Mouse (Mus musculus) urinary bladder, postnatal 4 days (tissue): ENCODE results near the gene Rnasek.
A peak's percentile ranks its signal among the peaks of the same experiment; 100 is the strongest.

Experiments
- DNase-seq, 2 experiments: peaks; one replicate each; pipeline ENCODE4 v3.0.0; 2021 to 2022; ENCODE audit warnings: low spot score in 2 of 2

Rnasek gene

DNA sequence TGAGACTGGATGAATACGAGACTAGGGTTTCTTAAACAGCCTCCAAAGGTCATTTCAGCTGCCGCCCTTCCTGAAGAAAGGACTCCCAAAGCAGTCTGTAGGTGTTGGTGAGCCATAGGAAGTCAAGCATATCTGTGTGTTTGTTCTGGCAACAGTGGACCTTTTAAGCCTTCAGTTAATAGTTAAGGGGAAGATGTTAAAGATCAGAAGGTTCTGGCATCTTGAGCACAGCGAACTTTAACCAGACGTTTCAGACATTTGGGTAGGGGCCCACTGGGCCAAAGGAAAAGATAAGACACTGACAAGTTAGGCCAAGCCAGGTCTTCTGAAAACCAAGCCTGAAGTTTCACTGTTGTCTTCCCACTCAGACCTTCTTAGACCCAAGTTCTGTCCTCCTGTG lies 21.6 kb downstream of the Rnasek start:
- no peak for DNase-seq

DNA sequence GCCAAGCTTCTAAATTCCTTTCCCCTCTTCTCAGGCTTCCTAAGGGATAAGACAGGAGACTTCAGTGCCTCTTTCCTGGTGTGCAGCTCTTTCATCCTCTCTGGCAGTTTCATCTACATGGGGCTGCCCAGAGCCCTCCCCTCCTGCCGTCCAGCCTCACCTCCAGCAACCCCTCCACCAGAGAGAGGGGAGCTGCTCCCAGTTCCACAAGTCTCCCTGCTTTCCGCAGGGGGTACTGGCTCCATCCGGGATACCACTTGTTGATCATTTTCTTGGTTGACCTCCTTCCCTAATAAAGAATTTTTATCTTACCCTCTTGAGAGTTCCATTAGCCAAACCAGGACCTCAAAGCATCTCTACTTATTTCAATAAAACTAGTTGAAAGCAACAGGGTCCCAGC lies 23.5 kb downstream of the Rnasek start:
- DNase-seq = no peak

DNA sequence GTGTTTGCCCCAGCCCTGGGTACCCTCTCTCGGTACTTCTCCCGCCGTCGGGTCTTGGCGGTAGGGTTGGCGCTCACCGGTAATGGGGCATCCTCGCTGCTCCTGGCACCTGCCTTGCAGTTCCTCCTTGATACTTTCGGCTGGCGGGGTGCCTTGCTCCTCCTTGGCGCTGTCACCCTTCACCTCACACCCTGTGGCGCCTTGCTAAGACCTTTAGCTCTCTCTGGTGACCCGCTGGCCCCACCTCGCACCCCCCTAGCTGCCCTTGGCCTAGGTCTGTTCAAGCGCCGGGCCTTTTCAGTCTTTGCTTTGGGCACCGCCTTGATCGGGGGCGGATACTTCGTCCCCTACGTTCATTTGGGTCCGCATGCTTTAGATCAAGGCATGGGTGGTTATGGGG lies 24.3 kb downstream of the Rnasek start:
- no peak for DNase-seq

DNA sequence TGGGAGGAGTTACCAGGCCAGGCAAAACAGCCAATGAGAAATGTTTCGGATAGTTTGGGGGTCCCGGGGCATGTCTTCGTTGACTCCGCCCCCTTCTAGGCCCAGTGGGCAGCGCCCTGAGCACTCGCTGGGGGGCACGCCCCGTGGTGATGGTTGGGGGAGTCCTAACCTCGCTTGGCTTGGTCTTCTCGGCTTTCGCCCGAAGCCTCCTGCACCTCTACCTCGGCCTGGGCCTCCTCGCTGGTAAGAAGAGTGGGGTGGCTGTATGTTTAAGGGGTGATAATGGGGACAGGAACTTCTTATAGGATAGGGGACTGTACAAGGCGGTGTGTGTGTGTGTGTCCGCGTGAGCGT lies 24.8 kb downstream of the Rnasek start:
- no peak for DNase-seq

DNA sequence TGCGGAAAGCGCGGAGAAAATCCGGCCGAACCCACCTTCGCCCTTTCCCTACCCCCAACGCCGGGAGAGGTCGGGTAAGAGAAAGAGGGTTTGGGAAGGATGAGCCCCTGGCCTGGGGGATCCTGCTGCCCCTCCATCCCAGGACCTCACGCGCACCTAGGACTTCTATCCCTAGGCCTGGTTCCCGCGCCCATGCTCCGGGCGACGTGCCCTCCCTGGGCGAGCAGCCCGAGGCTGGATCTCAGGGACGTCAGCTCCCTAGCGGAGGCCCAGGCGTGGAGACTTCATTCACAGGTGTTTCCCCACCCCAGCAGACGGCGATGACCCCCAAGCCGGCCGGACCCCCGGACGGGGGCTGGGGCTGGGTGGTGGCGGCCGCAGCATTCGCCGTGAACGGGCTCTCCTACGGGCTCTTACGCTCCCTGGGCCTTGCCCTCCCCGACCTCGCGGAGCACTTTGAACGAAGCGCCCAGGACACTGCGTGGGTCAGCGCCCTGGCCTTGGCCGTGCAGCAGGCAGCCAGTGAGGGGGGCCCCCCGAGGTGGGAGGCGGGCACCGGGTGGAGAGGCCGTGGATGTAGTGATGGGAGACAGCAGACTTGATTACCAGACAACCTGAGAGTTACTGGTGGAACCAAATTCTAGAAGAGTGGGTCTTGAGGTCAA lies 25.3 kb downstream of the Rnasek start:
- no peak for DNase-seq

DNA sequence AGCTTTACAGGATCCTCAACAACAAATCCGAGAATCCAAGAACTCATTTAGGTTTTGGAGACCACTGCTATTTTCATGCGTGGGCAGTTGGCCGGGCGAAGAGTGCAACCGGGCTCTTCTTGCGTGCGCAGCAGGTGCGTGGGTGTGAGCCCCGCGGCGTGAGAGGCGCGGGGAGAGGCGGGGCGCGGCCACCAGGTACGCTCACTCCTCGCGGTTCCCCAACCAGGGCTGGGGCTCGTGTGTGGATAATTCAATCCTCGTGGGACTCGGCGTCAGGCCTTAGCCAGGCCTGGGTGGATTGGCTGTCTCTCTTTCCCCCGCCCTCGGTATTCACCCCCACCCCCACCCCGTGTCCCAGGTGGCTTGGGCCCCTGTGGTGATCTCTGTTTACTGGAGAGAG lies 25.9 kb downstream of the Rnasek start:
- DNase-seq = no peak

DNA sequence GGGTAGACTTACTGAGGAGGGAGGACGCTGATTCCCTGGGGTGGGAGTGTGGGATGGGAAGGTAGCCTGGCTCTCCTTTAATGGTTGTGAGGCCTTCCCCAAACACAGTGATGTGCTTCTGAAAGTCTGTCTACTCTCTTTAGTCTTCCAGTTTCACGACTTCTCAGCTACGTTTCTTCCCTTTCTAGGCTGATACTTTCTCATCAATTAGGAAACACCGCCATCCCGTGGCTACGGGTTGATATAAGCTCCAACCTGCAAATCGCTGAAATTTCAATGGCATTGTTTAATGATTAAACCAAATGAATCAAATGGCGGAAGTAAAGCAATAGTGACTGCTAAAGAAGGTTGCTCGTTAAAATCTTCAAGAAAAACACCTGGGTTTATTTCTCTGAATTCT lies 26.7 kb downstream of the Rnasek start:
- peak in 1 of 2 experiments; percentile 73 for DNase-seq

DNA sequence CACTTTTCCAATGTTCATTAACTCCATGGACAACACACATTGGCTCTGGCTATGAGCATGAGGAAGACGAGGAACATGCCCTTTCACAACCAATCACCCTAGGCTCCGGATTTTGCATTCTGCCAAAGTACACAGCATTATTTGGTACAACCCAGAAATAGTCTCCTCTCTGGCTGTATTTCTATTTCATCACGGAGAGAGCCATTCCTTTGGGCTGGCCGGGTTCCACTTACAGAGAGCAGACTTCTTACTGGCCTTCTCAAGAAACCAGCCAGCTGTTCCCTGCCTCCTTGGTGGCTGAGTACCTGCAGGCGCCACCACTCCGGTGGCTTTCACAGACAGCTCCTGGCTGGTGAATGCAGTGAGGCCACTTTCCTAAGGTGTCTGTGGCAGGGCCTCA lies 27.2 kb downstream of the Rnasek start, which contains the start of gene Slc16a11:
Gene Slc16a11 (plus strand): TSS at position 330 of the 400 bp plus-strand sequence.
- DNase-seq = no peak

DNA sequence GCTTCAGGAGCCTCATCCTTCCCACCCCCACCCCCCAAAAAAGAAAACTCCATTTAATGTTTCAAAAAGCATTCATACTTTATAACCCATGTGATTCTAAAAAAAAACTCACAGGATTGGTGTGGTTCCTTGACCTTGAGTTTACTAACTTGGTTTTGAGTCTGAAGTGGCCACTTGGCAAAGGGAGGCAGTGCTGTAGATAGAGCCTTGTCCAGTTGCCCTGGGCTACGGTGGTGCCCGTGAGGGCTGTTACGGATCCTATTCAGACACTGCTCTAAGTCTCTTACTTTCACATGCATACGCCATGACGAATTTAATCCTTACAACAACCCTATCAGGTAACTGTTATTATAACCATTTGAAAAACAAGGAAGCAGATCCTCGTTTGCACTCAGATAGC lies 27.7 kb downstream of the Rnasek start:
- no peak for DNase-seq

DNA sequence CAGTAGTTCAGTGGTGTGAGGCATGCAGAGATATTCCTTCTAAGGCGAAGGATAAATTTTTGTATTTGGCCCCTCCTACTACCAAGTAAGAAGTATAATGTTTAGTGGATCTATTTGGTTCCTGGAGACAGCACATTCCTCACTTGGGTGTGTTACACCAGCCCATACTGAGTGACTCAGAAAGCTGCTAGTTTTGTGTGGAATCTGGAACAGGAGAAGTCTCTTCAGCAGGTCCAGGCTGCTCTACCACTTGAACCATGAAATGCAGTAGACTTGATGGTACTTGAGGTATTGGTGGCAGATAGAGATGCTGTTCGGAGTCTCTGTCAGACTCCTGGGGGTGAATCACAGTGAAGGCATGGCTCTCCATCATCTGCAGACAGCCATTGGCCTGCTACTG lies 29.0 kb downstream of the Rnasek start:
- no peak for DNase-seq

DNA sequence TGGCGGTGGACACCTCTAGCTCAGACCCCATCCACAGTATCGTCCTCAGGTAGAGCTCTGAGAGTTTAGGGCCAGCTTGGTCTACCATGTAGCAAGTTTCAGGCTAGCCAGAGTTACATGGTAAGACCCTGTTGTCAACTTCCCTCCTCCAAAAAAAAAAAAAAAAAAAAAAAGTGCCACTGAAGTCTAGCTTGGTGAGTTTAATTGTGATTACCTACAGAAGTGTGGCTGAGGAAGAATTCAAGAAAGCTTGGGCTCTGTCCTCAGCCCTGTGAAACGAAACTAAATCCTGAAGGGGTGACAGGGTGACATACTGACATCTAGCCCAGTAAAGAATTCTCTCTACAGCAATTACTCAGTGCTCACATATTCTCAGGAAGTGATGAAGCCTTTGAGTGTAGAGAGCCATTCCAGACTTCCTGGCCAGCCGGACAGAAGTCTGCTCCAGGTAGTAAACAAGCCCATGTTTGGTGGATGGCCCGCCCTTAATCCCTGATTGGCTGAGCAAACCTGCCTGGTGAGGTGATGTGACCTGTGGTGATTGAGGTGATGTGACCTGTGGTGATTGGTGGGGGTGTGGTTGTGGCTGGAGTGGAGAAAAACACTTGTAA lies 30.8 kb downstream of the Rnasek start:
- DNase-seq = no peak

DNA sequence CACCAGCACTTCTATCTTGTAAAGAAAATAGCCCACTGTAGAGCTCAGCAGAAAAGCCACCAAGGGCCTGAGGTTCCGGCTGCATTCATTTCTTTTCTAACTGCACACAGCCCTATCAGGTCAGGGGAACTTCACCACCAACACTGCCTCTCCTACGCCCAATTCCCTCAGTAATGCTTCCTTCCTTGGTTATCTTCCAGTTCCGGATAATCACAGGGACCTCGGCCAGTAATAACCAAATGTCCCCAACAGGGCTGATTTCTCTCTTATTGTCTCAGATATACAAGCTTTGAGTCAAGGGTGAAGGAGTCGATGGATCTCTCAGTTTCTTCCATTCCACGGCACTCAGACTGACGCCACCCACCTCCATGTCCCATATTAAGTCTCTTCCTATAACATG lies 32.4 kb downstream of the Rnasek start:
- DNase-seq = no peak

DNA sequence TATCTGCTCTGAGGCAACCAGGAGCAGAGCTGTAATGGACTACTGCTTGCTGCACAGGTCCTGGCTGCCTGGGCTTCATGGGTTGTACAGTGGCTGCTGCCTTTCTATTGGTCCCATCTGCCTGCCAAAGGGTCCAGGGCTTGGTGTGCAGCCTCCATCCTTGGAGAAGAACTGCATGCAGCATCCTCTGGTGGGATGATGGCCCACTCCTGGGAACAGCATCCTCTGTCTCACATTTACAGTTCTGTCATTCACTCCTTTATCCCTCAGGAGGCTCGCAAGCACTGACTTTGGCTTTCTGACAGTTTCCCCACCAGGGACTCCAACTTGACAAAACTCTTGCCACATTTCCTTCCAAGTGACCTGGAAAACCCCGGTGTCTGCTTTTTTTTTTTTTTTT lies 32.8 kb downstream of the Rnasek start:
- no peak for DNase-seq

DNA sequence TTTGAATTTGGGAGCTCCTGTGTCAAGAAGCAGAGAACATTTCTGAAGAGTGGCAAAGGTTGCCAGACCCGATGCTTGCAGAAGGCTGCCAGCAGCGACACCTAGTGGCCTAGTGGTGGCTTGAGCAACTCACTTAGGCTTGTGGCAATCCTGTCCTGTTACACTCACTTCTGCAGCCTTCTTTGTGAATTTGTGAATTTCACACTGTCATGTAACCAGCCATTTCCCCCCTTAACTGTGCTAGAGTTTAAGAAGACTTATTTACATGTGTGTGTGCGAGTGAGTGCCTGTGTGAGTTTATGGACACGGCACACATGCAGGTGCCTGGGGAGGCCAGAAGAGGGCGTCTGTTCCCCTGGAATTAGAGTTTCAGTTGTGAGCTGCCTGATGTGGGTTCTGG lies 38.0 kb downstream of the Rnasek start:
- peak; percentile 72 to 86 for DNase-seq

DNA sequence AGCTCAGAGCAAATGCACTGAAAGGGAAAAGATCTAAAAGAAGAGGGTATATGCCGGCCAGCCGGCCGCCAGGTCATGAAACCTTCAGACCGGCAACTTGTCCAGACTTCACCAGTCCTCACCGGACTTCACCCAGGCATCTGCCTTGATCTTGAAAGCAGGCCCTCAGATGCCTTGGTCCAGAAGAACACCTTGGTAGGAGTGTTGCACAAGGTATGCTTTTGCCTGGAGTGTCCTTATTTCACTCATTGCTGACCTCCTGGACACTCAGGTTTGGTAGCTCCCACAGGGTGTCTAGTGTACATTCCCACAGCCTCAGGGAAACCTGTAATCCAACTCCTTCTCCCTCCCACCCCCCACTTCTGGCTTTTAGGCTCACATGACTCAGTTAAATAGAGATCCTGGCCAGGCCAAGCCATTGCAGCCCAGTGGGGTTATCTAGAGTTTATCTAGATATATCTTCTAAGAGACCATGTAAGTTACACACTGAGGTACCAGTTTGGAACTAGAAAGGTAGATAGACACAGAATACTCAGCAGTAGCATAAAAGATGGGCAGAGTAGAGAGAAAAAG lies 39.5 kb downstream of the Rnasek start:
- no peak for DNase-seq

DNA sequence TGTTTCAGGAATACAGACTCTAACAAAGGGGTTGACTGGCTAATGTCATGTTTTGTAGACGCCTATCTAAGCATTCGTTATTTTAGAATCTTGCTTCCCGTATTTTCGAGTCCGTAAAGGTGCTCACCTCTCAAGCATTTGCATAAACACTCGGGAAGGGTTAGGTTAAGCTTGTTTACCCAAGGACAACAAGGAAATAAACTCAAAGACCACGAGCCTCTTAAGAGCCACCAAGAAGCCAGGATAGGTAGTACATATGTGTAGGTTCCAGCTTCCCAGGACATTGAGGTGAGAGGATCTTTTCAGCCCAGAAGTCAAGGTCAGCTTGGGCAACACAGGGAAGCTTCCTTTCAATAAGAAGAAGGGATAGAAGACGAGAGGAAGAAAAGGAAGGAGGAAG lies 40.5 kb downstream of the Rnasek start:
- no peak for DNase-seq

DNA sequence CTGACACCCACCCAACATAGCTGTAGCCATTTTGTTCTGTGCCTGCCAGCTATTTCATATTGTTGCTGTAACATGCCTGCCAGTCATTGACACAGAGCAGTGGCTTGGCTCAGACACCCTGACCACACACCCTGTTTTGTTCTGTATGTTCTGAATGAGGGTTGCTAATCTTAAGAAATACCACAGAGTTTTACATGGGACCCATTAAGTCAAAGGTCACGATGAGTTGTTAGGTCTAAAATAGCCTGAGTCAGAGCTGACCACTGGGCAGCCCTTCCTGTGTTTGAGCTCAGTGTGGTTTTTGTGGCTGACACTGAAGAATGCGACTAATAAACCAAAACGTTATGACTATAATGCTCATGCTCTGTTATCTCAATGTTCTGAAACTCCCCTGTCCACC lies 41.3 kb downstream of the Rnasek start:
- DNase-seq = no peak

DNA sequence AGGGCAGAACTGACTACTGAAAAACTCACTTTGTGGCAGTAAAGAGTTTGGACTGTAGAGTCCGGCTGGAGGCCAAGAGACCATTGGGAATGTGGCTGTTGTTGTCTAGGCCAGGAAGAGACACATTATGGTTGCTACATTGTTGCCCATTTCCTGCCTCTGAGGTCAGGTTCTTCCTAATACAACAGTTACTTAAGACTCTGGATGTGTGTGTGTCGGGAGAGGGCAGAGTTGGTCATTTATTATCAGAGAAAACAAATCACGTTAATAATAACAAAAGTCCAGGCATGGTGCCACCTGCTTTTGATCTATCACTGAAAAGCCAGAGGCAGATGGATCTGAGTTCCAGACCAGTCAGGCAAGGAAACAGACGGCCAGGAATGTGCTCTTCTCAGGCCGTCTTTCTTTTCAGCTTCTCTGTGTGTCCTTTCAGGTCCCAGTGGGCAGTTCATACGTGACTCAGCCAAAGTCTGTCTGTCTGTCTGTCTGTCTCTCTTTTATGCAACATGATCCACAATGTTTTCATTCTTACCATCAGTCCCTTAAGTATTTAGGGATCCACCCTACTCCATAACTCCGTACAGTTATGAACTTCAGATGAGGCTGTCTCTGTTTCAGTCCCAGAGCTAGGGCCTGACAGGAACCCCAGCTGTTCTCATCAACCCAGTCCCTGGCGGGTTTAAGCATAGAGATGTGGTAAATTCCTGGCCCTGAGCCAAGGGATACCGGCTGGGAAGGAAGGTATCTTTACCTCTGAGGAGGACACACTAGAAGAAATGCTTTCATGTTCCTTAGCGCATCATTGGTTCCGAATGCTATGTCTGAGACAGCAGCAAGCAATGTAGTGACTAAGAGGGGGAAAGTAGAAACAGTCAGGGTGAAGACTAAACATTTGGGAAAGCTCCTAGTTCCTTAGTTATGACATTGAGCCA lies 46.0 kb downstream of the Rnasek start:
- no peak for DNase-seq

DNA sequence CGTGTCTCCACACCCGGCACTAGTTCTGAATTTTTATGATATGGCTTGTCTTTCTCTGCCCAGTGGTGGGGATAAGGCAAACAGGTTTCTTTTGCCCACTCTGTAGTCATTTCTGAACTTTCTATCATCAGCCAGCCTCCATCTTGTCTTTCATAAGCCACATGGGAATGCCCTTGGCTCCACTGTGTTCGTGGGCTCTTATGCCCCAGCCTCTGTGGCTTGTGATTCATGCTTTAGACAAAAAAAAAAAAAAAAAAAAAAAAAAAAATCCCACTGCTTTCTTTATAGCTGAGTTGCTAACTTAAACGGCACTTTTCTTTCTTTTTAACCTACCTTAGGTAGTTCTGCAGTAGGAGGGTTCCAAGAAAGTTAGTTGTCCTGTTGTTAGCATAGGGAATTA lies 47.5 kb downstream of the Rnasek start:
- DNase-seq = no peak

DNA sequence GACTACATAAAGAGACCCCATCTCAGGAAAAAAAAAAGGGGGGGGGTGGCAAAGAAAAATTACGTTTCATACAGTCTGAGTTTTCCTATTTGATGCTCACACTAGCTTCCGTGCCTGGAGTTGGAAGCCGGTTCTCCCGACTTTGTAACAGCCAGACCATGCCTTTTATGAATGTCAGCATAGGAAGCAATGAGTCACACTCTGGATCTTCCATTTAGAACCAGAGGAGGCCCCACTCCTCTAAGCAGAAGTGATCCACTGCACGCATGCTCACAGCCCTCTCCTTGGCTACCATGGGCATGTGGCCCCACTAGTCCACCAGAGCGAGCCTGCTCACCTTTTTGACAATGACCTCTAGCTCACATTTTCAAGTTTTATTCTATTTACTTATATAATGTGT lies 48.5 kb downstream of the Rnasek start:
- DNase-seq = no peak

DNA sequence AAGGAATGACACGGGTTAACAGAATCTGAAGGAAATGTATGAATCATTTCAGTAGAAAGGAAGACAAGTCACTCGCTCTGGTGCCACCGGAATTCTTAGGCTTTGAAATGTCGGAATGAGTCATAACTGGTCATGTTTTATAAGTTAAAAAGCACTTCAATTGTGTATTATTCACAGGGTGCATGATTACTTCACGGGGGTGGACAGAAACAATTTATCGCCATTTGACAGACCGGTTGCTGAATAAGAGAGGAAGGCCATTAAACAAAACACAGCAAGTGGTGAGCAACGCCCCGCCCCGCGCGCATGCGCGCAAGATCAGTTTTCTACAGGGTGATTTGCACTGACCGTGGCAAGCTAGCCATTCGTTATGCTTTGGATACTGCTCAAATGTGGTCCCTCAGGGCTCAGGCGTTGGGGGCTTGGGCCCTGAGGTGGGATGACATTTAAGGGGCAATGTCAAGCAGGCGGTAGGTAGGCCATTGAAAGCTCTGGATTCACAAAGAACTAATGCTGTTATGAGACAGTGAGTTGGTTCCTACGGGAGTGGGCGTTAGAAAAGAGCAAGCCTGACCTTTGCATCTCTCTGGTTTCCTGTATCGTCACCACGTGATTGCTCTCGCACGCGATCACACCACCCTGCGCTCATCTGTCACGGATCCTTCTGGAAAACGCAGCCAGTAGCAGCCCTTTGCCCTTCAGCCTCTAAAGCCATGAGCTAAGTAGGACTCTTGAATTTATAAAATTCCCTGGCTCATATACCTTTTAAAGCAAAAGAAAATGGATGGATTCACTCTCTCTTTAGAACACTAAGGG lies 50.1 kb downstream of the Rnasek start:
- DNase-seq = no peak
